8 mouse cellular contexts compared by ENCODE assay signal in genomic region chr5:147299255-147300000, GRCm38 (mm10). TPM values are rescaled to one million over a fixed set of nuclear protein-coding genes. Genes with fewer than 3 reads are reported as not detected.
DNase-seq lines count a peak whose midpoint lies in the region.

No protein-coding gene starts in this region.

- H3K27me3 ChIP-seq in limb, embryonic 10.5 days (ENCODE audit: low read depth, poor library complexity, severe bottlenecking), result peaks cover 97% of the 10 kb centered on the region

- 1% methylated on average over 41 of the region's 41 CpGs for WGBS in limb, embryonic 10.5 days

- intact Hi-C loops in heart, postnatal 14 days (cut with DNase I), result loop anchor here (10.0 kb wide), 1 partner anchor 355 kb away; the partner anchor contains the start of gene Gtf3a

- DNase-seq in cerebellum, adult 8-10 months, result peak; percentile 11
- no peak for DNase-seq in cerebellum, adult 9-10 months
- peak; percentile 54 to 56 for DNase-seq in B cell, adult 2 months
- peak; percentile 33 to 66 for DNase-seq in cerebellum, postnatal 25 days
- peak; percentile 30 to 57 for DNase-seq in heart, postnatal 14 days
- peak; percentile 78 for DNase-seq in limb, embryonic 10.5 days (ENCODE audit: low spot score)
- peak; percentile 70 for DNase-seq in mesoderm, embryonic 11.5 days (ENCODE audit: low read depth, low spot score)
- DNase-seq in Muller cell, postnatal 12 days (ENCODE audit: inconsistent ontology term), result no peak

- H3K4me3 ChIP-seq in limb, embryonic 10.5 days, result peak overlapping the region; percentile 44

- H3K36me3 ChIP-seq in limb, embryonic 10.5 days, result no peaks in the 10 kb centered on the region

- H3K9me3 ChIP-seq in limb, embryonic 10.5 days (replicated peaks), result no peaks in the 10 kb centered on the region

- no peak overlapping the region for H3K27ac ChIP-seq in limb, embryonic 10.5 days

- H3K4me1 ChIP-seq in limb, embryonic 10.5 days, result peaks cover 33% of the 10 kb centered on the region

RNA-seq across cellular contexts. Expression of gene Cdx2, which starts 7.6 kb away (rescaled TPM):
- total RNA-seq in heart, postnatal 14 days (2021), result not detected
- 0.06 and 0.16 TPM in 2 replicates for polyA plus RNA-seq in limb, embryonic 10.5 days (2016; fragmentation: Nextera tagmentation; extraction: Ambion mirVana)

RNA-seq across cellular contexts. Expression of gene Urad, which starts 22.8 kb away (rescaled TPM):
- not detected for total RNA-seq in heart, postnatal 14 days (2021)
- polyA plus RNA-seq in limb, embryonic 10.5 days (2016; fragmentation: Nextera tagmentation; extraction: Ambion mirVana), result not detected in 2 replicates

RNA-seq across cellular contexts. Expression of gene Pdx1, which starts 29.7 kb away (rescaled TPM):
- not detected for total RNA-seq in heart, postnatal 14 days (2021)
- not detected in 2 replicates for polyA plus RNA-seq in limb, embryonic 10.5 days (2016; fragmentation: Nextera tagmentation; extraction: Ambion mirVana)

Comparison
In these comparisons a context has a peak if more than half of its experiments do, and no peak if none do; other contexts are left out.
1. DNase-seq: peak in cerebellum, adult 8-10 months (single experiment), B cell, adult 2 months (2 of 2), cerebellum, postnatal 25 days (2 of 2), heart, postnatal 14 days (2 of 2), limb, embryonic 10.5 days (single experiment) and mesoderm, embryonic 11.5 days (single experiment); none in cerebellum, adult 9-10 months (single experiment) and Muller cell, postnatal 12 days (single experiment).